Mouse (Mus musculus) neural tube, embryonic 10.5 days (tissue): ENCODE measurements at regions not wholly inside any gene's neighbourhood (a gene's known extent, or its start where the extent isn't known, plus 50 kb on each side); places are given as distances from the start of the nearest gene placed in this dataset.
A peak's percentile ranks its signal among the peaks of the same experiment; 100 is the strongest.
"Not testable (repeated sequence)": the region's sequence is repeated elsewhere in the genome, so short reads cannot be mapped to it uniquely, and the experiment has no call there.

Experiments used
- DNase-seq: peaks from one replicate; pipeline ENCODE4 v3.0.0-alpha.2; 2017; ENCODE audit warnings: low spot score; ENCODE audit errors: extremely low spot score

- no peak for DNase-seq
Observed at GRCm38 (mm10) chr7:70300516-70300915, 66.0 kb downstream of the Nr2f2 start.

- no peak for DNase-seq
Observed at GRCm38 (mm10) chr7:70291431-70291830, 75.1 kb downstream of the Nr2f2 start.

- DNase-seq: no peak
Observed at GRCm38 (mm10) chr7:70290733-70291320, 75.7 kb downstream of the Nr2f2 start.

GRCm38 (mm10) chr7:70290277-70290676, 76.3 kb downstream of the Nr2f2 start:
- no peak for DNase-seq

DNA sequence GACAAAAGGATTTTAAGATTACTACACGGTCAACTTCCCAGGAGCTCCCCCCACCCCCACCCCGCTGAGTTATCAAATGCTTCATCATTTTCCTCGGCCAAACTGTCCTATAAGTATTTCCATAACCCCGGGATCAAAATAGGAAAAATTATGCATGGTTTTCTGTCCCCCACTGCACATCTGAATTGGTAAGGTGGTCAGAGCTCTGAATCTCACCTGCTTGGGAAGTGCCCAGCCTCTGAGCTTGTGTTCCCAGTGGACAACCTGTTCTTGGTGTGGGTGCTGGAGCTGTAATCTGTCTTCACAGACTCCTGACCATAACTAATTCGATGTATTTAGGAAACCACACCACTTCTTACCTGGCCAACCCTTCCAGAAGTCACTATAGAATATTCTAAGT, 77.9 kb downstream of the Nr2f2 start:
- no peak for DNase-seq

DNA sequence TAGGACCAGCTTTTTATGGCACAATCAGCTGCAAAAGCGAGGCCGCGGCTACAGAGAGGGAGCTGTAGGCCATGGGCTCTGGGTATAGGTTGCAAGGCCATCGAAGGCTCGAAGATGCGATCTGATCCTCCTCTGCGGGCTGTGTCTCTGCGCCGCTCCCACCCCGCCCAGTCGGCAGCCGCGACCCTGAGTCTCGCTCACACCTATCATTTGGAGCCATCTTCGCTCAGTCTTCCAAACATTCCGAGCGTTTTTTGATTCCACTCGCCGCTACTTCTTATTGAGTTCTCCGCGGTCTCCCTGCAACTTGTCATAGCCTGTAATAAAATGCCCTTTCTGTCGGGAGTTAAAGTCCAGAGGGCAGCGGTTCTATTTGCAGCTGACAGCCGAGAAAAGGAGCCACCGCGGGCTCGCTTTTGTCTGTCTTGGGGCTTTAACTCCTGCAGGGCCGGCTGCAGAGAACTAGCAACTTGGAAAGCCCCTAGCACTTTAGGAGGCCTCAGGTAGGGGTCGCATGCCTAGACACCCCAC, 78.6 kb downstream of the Nr2f2 start:
- peak; percentile 67 for DNase-seq

- DNase-seq: peak; percentile 51
Observed at GRCm38 (mm10) chr7:70286836-70287355, 79.6 kb downstream of the Nr2f2 start.

DNA sequence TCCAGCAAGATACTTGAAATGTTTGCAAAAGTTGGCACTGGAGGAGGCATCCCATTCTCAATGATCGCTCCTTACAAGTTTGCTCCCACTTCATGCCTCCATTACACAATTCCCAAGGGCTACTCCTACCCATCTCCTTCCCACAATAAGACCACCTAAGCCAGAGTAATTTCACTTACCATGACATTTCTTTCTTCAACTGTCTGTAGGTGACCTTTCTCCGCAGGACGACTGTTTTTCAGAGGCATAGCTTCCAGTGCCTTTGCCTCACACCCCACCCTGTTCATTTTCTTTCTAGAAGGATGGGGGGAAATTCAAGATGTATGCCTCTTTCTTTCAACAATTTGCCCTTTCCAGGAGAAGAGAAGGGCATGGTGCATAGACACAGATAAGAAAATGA, 81.2 kb downstream of the Nr2f2 start:
- no peak for DNase-seq

DNA sequence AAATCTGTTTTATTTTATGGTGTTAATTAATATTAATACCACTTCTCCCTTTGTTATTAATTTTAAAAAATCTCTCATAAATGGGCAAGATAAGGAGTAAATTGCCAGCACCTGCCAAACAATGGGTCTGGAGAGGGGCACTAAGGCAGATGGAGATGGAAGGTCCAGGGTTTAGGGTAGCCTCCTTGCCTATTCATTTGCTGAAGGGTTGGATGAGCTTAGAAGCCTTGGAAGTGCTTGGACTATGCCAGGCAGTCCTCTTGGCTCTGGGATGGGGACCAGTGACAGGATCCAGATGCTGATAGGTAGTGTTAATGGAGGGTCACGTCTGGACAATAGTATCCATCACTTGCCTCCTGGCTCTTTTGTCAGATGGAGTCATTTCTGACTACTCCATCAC, 82.7 kb downstream of the Nr2f2 start:
- no peak for DNase-seq

GRCm38 (mm10) chr7:70283166-70283565, 83.4 kb downstream of the Nr2f2 start:
- DNase-seq: no peak

DNA sequence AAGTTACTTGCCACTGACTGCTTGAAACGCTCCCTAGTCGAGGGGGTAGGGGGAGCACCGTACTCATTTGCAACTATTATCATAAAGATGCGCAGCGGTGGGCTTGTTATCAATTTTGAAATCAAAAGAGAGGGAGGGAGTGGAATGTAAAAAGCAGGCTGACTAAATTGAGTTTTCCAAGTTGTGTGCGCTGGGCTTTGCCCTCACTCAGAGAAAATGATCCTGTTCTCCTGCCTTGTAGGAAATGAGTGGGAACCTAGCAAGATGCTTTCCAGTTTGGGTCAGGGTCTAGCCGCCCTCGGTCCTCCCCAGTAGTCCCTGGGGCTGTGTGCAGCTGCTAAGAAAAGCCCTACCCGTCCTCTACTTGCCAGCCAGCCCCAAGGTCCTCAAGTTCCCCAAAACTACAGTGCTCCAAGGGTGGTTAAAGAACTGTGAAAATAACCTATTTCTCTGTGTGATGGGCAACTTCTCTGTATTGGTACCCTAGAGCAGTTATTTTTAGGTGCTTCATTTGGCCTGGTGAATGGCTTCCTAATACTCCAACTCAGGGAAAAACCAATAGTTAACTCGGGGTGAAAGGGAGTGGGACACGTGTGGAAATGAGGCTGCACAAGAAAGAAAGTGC, 84.5 kb downstream of the Nr2f2 start:
- DNase-seq: peak; percentile 46

DNA sequence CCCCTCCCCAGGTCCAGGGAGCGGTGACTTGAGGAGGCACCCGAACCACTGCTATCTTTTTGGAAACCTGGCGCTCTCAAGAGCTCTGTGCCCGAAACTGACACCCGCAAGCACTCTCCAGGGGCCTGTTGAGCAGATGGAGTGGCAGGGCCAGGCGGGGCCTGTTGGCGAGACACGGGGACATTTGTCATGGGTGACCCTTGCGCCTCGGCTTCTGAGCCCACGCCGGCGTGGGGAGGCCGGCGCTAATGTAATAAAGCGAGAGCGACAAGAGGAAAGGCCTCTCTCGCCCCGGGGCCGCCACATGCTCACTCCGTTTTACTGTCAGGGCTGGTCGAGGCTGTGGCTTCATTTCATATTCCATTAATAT, 85.2 kb downstream of the Nr2f2 start:
- DNase-seq: no peak

- peak; percentile 72 for DNase-seq
Observed at GRCm38 (mm10) chr7:70280643-70281380, 85.7 kb downstream of the Nr2f2 start.

DNA sequence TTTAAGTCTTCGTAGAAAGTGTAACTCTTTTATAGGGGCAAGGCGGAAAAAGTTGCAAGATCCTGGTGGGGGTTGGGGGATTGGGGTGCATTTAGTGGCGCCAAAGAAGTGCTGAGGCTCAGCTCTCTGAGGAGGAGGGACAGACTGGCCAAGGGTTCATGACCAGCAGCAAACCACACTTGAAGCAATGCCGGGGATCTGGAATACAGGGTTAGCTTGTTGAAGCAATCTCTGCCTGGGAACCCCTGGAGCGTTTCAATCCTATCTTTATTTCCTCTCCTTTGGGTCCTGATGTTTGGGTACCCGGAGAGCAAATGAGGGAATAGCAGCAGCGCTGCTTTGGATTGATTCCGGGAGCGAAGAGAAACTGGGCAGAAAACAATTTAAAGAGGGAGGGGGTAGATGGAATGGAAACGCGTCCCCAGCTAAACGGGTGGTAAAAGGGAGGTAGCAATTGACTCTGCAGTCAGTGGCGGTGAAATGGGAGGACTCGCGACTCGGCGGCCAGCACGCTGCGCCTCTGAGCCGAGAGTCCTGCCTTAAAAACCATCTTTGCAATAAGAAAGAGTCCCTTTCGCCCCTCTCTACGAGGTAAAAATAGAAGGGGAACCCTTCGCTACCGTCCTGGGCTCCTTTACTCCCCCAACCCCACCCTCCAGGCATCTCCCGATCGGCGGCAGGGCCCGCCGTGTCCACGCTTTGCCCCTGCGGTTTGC, 86.5 kb downstream of the Nr2f2 start:
- peak; percentile 69 for DNase-seq

DNA sequence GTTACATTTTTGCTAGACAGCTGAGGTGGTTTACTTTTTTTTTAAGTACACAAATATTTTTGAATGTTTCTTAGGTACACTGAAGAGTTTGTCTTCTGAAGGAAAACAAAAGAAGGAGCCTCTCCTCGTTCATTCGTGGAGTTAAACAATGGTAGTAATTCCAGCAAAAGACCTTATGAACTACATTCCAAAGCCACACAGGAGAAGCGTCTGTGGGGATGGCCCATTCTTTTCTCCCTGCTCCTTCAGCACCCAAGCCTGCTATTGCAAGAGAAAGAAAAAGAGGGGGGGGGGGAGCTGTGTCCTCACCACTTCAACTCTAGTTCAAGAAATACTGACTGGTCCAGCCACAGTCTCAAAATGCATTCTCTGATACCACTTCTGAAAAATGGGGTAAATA, 87.4 kb downstream of the Nr2f2 start:
- DNase-seq: no peak

GRCm38 (mm10) chr7:70276078-70276477, 90.5 kb downstream of the Nr2f2 start:
- DNase-seq: no peak

GRCm38 (mm10) chr7:70274312-70274711, 92.2 kb downstream of the Nr2f2 start:
- DNase-seq: no peak

GRCm38 (mm10) chr7:70267075-70267474, 99.5 kb downstream of the Nr2f2 start:
- no peak for DNase-seq

DNA sequence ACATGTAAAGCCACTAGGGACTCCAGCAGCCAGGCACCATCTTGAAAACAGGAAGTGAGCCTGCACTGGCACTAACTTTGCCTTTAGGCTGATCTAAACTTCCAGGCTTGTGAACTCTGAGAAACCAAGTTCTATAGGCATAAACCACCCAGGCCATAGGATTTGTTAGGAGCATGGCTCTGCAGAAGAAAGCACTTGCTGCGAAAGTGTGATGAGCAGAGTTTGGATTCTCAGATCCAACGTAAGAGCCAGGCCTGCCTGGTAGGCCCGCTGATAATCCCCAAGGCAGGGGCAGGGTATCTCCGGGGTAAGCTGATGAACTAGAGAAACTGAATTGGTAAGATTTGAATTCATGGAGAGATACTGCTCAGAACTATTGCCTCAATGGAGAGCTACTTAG, 109.7 kb downstream of the Nr2f2 start:
- DNase-seq: no peak

- no peak for DNase-seq
Observed at GRCm38 (mm10) chr7:70255072-70255471, 111.5 kb downstream of the Nr2f2 start.

DNA sequence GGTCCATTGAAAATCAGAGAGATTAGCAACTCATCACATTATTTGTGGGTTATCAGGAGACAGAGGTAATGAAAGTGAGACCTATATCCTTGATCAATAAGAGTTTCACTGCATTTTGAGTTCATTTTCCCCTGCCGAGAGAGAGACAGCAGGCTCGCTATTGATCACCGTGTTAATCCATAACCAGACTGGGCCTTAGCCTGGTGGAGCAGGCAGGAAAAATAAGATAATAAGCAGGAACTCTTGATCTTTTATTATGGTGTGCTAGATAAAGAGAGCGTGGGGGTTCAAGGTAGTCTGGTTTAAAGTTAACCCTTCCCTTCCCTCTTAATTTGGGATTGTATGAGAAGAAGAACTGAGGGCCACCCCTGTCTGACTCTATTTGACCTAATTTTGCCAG, 113.3 kb downstream of the Nr2f2 start:
- no peak for DNase-seq

- DNase-seq: not testable (repeated sequence)
Observed at GRCm38 (mm10) chr7:70239059-70239458, 127.5 kb downstream of the Nr2f2 start.
